Mouse (Mus musculus): ENCODE measurements around the gene Stub1. TPM values are rescaled to one million over a fixed set of nuclear protein-coding genes. Genes with fewer than 3 reads are reported as not detected.

Gene Stub1
- polyA plus RNA-seq, 1 experiment from 2014 or later, result 367 TPM

- Histone ChIP-seq H3K36me3 (ENCODE audit: insufficient read depth) (0 out of 2 replicates have a peak, but pooled peaks cover 10% of the 10 kb centered on the region), H3K27me3 (ENCODE audit: insufficient read depth, low read length) (no peaks in the 10 kb centered on the region), H3K9me3 (ENCODE audit: low read depth, low read length) (no peaks in the 10 kb centered on the region), H3K27ac (ENCODE audit: low read depth) (peak within 1 kb of the TSS; percentile 64; the same call in 1 of the 2 replicates), H3K4me1 (ENCODE audit: insufficient read depth) (peaks cover 14% of the 10 kb centered on the region), H3K9ac (peak within 1 kb of the TSS; percentile 52), H3K4me2 (peak within 1 kb of the TSS; percentile 98), H3K4me3 (ENCODE audit: low read depth, low read length) (peak within 1 kb of the TSS; percentile 61)
- ATAC-seq (ENCODE audit: insufficient read depth) (no peak), DNase-seq (peak; percentile 38)
- TF ChIP-seq CTCF (IDR thresholded peaks at IDR 0.05; ENCODE audit: low read depth), result no peak
- WGBS, result 20% methylated on average over 6 of the region's 6 CpGs
Observed at GRCm38 (mm10) chr17:25795609-25796092, 37.6 kb downstream of the Stub1 start, which contains the start of gene AC134908.4. Gene AC134908.4, minus strand, starts transcription at chr17:25795659.

DNA sequence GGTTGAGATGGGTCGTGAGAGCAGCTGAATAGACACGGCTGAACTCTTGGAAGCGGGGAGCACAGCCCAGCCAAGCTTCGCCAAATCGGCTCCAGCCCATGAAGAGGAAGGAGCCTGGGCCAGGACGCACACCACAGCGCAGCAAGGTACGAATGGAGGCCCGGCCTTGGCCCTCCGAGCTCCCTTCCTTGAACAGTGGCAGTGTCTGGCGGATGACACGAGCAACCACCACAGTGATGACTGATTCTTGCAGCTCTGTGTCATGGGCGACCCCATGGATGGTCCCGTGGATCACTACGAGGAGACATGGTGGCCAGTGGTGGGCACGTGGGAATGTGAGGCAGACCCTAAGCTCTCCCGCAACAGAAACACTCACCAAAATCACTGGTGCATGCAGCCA, 38.2 kb downstream of the Stub1 start:
- H3K4me1 ChIP-seq (ENCODE audit: insufficient read depth), result peaks cover 14% of the 10 kb centered on the region

GRCm38 (mm10) chr17:25794197-25794596, 39.0 kb downstream of the Stub1 start:
- H3K27ac ChIP-seq (ENCODE audit: low read depth), result peak overlapping the region; percentile 27; the same call in 1 of the 2 replicates

More for the DNA sequence above, 38.2 kb downstream of the Stub1 start:
- ATAC-seq (ENCODE audit: insufficient read depth), result no peak
- no peaks in the 10 kb centered on the region for H3K9me3 ChIP-seq (ENCODE audit: low read depth, low read length)
- H3K4me3 ChIP-seq (ENCODE audit: low read depth, low read length), result peak overlapping the region; percentile 61
- H3K27me3 ChIP-seq (ENCODE audit: insufficient read depth, low read length), result no peaks in the 10 kb centered on the region
- 84% methylated on average over 17 of the region's 17 CpGs for WGBS
- no peak for TF ChIP-seq CTCF (IDR thresholded peaks at IDR 0.05; ENCODE audit: low read depth)
- DNase-seq, result no peak
- H3K4me2 ChIP-seq, result peak overlapping the region; percentile 98
- no peak overlapping the region for H3K9ac ChIP-seq
- 0 out of 2 replicates have a peak, but pooled peaks cover 10% of the 10 kb centered on the region for H3K36me3 ChIP-seq (ENCODE audit: insufficient read depth)
- H3K27ac ChIP-seq (ENCODE audit: low read depth), result no peak overlapping the region

DNA sequence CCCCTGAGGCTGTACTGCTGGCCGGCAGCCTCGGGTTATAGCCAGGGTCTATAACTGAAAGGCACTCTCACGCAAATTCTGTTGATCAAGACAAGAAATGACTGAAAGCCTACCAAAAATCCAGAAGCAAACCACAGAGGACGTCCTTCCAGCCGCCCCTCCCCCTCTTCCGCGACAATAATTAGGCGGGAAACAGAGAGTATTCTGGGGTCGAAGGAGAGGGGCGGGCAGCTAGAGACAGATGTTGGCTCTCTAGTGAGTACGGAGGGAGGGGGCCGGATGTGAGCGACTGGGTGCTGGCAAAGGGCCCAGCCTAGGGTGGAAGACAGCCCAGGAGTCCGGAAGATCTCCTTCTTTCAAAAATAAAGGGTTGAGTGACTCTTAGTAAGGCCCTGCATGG, 40.6 kb downstream of the Stub1 start, which contains the start of gene Fam173a:
Gene Fam173a, minus strand, starts transcription at position 287 of the 400 bp plus-strand sequence.
- no peak for TF ChIP-seq CTCF (IDR thresholded peaks at IDR 0.05; ENCODE audit: low read depth)
- peak within 1 kb of the TSS; percentile 74 for H3K4me3 ChIP-seq (ENCODE audit: low read depth, low read length)
- peaks cover 14% of the 10 kb centered on the region for H3K4me1 ChIP-seq (ENCODE audit: insufficient read depth)
- peak within 1 kb of the TSS; percentile 67 for H3K4me2 ChIP-seq
- H3K27ac ChIP-seq (ENCODE audit: low read depth), result peak within 1 kb of the TSS; percentile 94
- no peaks in the 10 kb centered on the region for H3K27me3 ChIP-seq (ENCODE audit: insufficient read depth, low read length)
- DNase-seq (peak; percentile 96), ATAC-seq (ENCODE audit: insufficient read depth) (peak; percentile 81)
- H3K9ac ChIP-seq, result peak within 1 kb of the TSS; percentile 71
- H3K9me3 ChIP-seq (ENCODE audit: low read depth, low read length), result no peaks in the 10 kb centered on the region
- under 1% methylated on average over 14 of the region's 14 CpGs for WGBS
- H3K36me3 ChIP-seq (ENCODE audit: insufficient read depth), result peaks cover 31% of the 10 kb centered on the region

More at GRCm38 (mm10) chr17:25794197-25794596, 39.0 kb downstream of the Stub1 start:
- no peak for DNase-seq
- Histone ChIP-seq H3K4me1 (ENCODE audit: insufficient read depth) (peaks cover 14% of the 10 kb centered on the region), H3K4me3 (ENCODE audit: low read depth, low read length) (no peak overlapping the region), H3K9ac (no peak overlapping the region), H3K27me3 (ENCODE audit: insufficient read depth, low read length) (no peaks in the 10 kb centered on the region), H3K9me3 (ENCODE audit: low read depth, low read length) (no peaks in the 10 kb centered on the region), H3K4me2 (peak overlapping the region; percentile 1; the same call in 1 of the 2 replicates), H3K36me3 (ENCODE audit: insufficient read depth) (peaks cover 17% of the 10 kb centered on the region; the same call in 1 of the 2 replicates)
- 70% methylated on average over 13 of the region's 13 CpGs for WGBS
- no peak for TF ChIP-seq CTCF (IDR thresholded peaks at IDR 0.05; ENCODE audit: low read depth)
- no peak for ATAC-seq (ENCODE audit: insufficient read depth)

- Histone ChIP-seq H3K27ac (ENCODE audit: low read depth) (peak overlapping the region; percentile 94), H3K4me2 (peak overlapping the region; percentile 67), H3K4me1 (ENCODE audit: insufficient read depth) (peaks cover 14% of the 10 kb centered on the region), H3K27me3 (ENCODE audit: insufficient read depth, low read length) (no peaks in the 10 kb centered on the region), H3K4me3 (ENCODE audit: low read depth, low read length) (peak overlapping the region; percentile 74), H3K9me3 (ENCODE audit: low read depth, low read length) (no peaks in the 10 kb centered on the region), H3K9ac (peak overlapping the region; percentile 71), H3K36me3 (ENCODE audit: insufficient read depth) (peaks cover 34% of the 10 kb centered on the region)
- no peak for TF ChIP-seq CTCF (IDR thresholded peaks at IDR 0.05; ENCODE audit: low read depth)
- peak; percentile 68 for ATAC-seq (ENCODE audit: insufficient read depth)
- under 1% methylated on average over 45 of the region's 45 CpGs for WGBS
- DNase-seq, result peak; percentile 94
Observed at GRCm38 (mm10) chr17:25791843-25792527, 41.2 kb downstream of the Stub1 start.

DNA sequence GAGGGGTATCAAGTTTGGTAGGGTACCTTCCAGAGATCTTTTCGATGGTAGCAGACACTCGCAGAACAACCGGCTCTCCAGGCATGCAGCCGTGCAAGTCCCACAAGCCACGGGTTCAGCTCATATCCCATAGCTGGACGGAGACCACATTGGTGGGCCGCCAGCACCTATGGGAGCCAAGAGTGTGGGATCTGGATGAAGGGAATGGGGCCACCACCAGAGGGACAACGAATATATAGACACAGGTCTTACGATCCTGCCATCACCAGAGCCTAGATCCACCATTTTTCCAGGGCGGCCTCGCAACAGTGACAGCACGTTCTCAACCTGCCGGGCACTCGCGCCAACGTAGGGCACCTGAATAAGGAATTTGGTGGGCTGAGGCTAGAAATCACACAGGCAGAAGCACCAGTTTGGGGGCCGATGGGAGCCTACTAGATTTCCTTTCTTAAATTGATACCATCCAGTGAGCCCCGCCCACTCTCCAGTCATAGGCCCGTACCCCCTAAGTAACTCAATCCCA, 41.8 kb downstream of the Stub1 start:
- DNase-seq (peak; percentile 77), ATAC-seq (ENCODE audit: insufficient read depth) (no peak; the same call in 1 of the 2 replicates)
- H3K4me3 ChIP-seq (ENCODE audit: low read depth, low read length), result peak overlapping the region; percentile 74
- H3K27me3 ChIP-seq (ENCODE audit: insufficient read depth, low read length), result no peaks in the 10 kb centered on the region
- peak overlapping the region; percentile 67 for H3K4me2 ChIP-seq
- TF ChIP-seq CTCF (IDR thresholded peaks at IDR 0.05; ENCODE audit: low read depth), result peak; percentile 43
- WGBS, result 24% methylated on average over 19 of the region's 19 CpGs
- peak overlapping the region; percentile 71 for H3K9ac ChIP-seq
- H3K4me1 ChIP-seq (ENCODE audit: insufficient read depth), result peaks cover 14% of the 10 kb centered on the region
- peaks cover 36% of the 10 kb centered on the region for H3K36me3 ChIP-seq (ENCODE audit: insufficient read depth)
- no peaks in the 10 kb centered on the region for H3K9me3 ChIP-seq (ENCODE audit: low read depth, low read length)
- H3K27ac ChIP-seq (ENCODE audit: low read depth), result peak overlapping the region; percentile 94

All from lung, embryonic 14.5 days (tissue).